Mouse (Mus musculus) MEL (cell line): ENCODE data around the gene Nploc4. TPM values are rescaled to one million over a fixed set of nuclear protein-coding genes. Genes with fewer than 3 reads are reported as not detected.
"Not testable (repeated sequence)": the region's sequence is repeated elsewhere in the genome, so short reads cannot be mapped to it uniquely, and the experiment has no call there.

Experiments used
- DNase-seq: peaks from one replicate; pipeline ENCODE4 v3.0.0; 2011; ENCODE audit warnings: low read depth, low spot score
- H3K27ac ChIP-seq: 2 replicates; pipeline ENCODE4 v1.5.1; 2012; ENCODE audit warnings: low read depth, mild to moderate bottlenecking, control low read depth, low read length, moderate library complexity; ENCODE audit not compliant: control insufficient read depth
- H3K27me3 ChIP-seq, 2 experiments: fragments of 150-350 bp in 1 of 2; sonication (generic) in 1 of 2; 2 replicates each; pipeline ENCODE4 v1.6.1; 2012; ENCODE audit warnings: low read length in 2 of 2, mild to moderate bottlenecking in 2 of 2, improper control_type of control experiment in 1 of 2, moderate library complexity in 1 of 2; ENCODE audit not compliant: insufficient read depth in 2 of 2, control insufficient read depth in 1 of 2
- H3K36me3 ChIP-seq, 2 experiments: 2 replicates each; pipeline ENCODE4 v1.6.1; 2012 to 2014; ENCODE audit warnings: low read length in 2 of 2, improper control_type of control experiment in 1 of 2, inconsistent platforms in 1 of 2, mild to moderate bottlenecking in 1 of 2; ENCODE audit not compliant: insufficient read depth in 2 of 2, control insufficient read depth in 1 of 2
- H3K4me1 ChIP-seq, 2 experiments: fragments of 150-350 bp in 1 of 2; sonication (generic) in 1 of 2; 2 replicates each; pipeline ENCODE4 v1.6.1; 2012; ENCODE audit warnings: low read length in 2 of 2, improper control_type of control experiment in 1 of 2, mild to moderate bottlenecking in 1 of 2; ENCODE audit not compliant: insufficient read depth in 2 of 2, control insufficient read depth in 1 of 2
- H3K4me3 ChIP-seq, 2 experiments: fragments of 150-350 bp in 1 of 2; sonication (generic) in 1 of 2; 2 replicates each; pipeline ENCODE4 v1.5.1; 2012; ENCODE audit warnings: low read depth in 2 of 2, low read length in 2 of 2, mild to moderate bottlenecking in 2 of 2, moderate library complexity in 2 of 2, control low read depth in 1 of 2, improper control_type of control experiment in 1 of 2; ENCODE audit not compliant: control insufficient read depth in 1 of 2, insufficient read depth in 1 of 2
- H3K79me2 ChIP-seq: 2 replicates; pipeline ENCODE4 v1.6.1; 2012; ENCODE audit warnings: mild to moderate bottlenecking, low read length, moderate library complexity; ENCODE audit not compliant: control insufficient read depth, poor library complexity, insufficient read depth
- H3K9ac ChIP-seq: 2 replicates; pipeline ENCODE4 v1.6.1; 2012; ENCODE audit warnings: low read depth, mild to moderate bottlenecking, control low read depth, low read length, moderate library complexity; ENCODE audit not compliant: control insufficient read depth, poor library complexity, severe bottlenecking
- H3K9me3 ChIP-seq: fragments of 150-350 bp; sonication (generic); replicated peaks from 2 replicates; pipeline ENCODE4 v1.6.1; 2012; ENCODE audit warnings: mild to moderate bottlenecking, low read length, improper control_type of control experiment, moderate library complexity; ENCODE audit not compliant: insufficient read depth
- BHLHE40 ChIP-seq: IDR thresholded peaks from 2 replicates; pipeline ENCODE4 v1.6.1; 2012; ENCODE audit warnings: low read depth, mild to moderate bottlenecking, inconsistent platforms, low read length, improper control_type of control experiment, borderline replicate concordance
- JUND ChIP-seq: IDR thresholded peaks from 2 replicates; pipeline ENCODE4 v1.6.1; 2011; ENCODE audit warnings: low read depth, mild to moderate bottlenecking, improper control_type of control experiment, low read length
- KAT2A ChIP-seq: conservative IDR thresholded peaks from 2 replicates; pipeline ENCODE4 v1.6.1; 2012; ENCODE audit warnings: low read depth, low read length, improper control_type of control experiment, inconsistent platforms
- MAFK ChIP-seq: IDR thresholded peaks from 2 replicates; pipeline ENCODE4 v1.6.1; 2011; ENCODE audit warnings: low read depth, mild to moderate bottlenecking, low read length, improper control_type of control experiment, borderline replicate concordance
- MXI1 ChIP-seq: IDR thresholded peaks from 2 replicates; pipeline ENCODE4 v1.6.1; 2011; ENCODE audit warnings: mild to moderate bottlenecking, low read depth, low read length, improper control_type of control experiment
- MYC ChIP-seq: IDR thresholded peaks from 2 replicates; pipeline ENCODE4 v1.6.1; 2011; ENCODE audit warnings: low read depth, mild to moderate bottlenecking, low read length, improper control_type of control experiment, moderate library complexity
- POLR2AphosphoS2 ChIP-seq: IDR thresholded peaks from 2 replicates; pipeline ENCODE4 v1.6.1; 2011; ENCODE audit warnings: low read length, improper control_type of control experiment
- POLR2AphosphoS5 ChIP-seq: IDR thresholded peaks from 2 replicates; pipeline ENCODE4 v1.6.1; 2012; ENCODE audit warnings: low read depth, borderline replicate concordance, mild to moderate bottlenecking, inconsistent platforms, low read length, moderate library complexity, mixed read lengths
- RAD21 ChIP-seq: IDR thresholded peaks from 2 replicates; pipeline ENCODE4 v1.6.1; 2011; ENCODE audit warnings: mild to moderate bottlenecking, low read depth, low read length, improper control_type of control experiment
- RCOR1 ChIP-seq: IDR thresholded peaks from 2 replicates; pipeline ENCODE4 v1.6.1; 2012; ENCODE audit warnings: low read depth, mild to moderate bottlenecking, inconsistent platforms, low read length, improper control_type of control experiment
- SIN3A ChIP-seq: IDR thresholded peaks from 2 replicates; pipeline ENCODE4 v1.6.1; 2012; ENCODE audit warnings: low read length, improper control_type of control experiment, inconsistent platforms
- SMC3 ChIP-seq: IDR thresholded peaks from 2 replicates; pipeline ENCODE4 v1.6.1; 2011; ENCODE audit warnings: low read depth, low read length, improper control_type of control experiment
- TAL1 ChIP-seq: IDR thresholded peaks from 2 replicates; pipeline ENCODE4 v1.6.1; 2012; ENCODE audit warnings: mild to moderate bottlenecking, inconsistent platforms, low read length, moderate library complexity, mixed read lengths
- TBP ChIP-seq: IDR thresholded peaks from 2 replicates; pipeline ENCODE4 v1.8.0; 2011; ENCODE audit warnings: low read depth, low read length, improper control_type of control experiment
- TCF12 ChIP-seq: IDR thresholded peaks from 2 replicates; pipeline ENCODE4 v1.6.1; 2014; ENCODE audit warnings: low read depth, mild to moderate bottlenecking, inconsistent platforms, low read length, improper control_type of control experiment, moderate library complexity
- USF1 ChIP-seq: IDR thresholded peaks from 2 replicates; pipeline ENCODE4 v1.6.1; 2014; ENCODE audit warnings: low read depth, mild to moderate bottlenecking, inconsistent platforms, low read length, improper control_type of control experiment, moderate library complexity
- ZC3H11A ChIP-seq: IDR thresholded peaks from 2 replicates; pipeline ENCODE4 v1.6.1; 2012; ENCODE audit warnings: low read depth, mild to moderate bottlenecking, inconsistent platforms, low read length, improper control_type of control experiment
- ZKSCAN1 ChIP-seq: IDR thresholded peaks from 2 replicates; pipeline ENCODE4 v1.6.1; 2012; ENCODE audit warnings: low read depth, mild to moderate bottlenecking, inconsistent platforms, low read length, improper control_type of control experiment, moderate library complexity
- ZMIZ1 ChIP-seq: IDR thresholded peaks from 2 replicates; pipeline ENCODE4 v1.6.1; 2012; ENCODE audit warnings: low read depth, mild to moderate bottlenecking, inconsistent platforms, low read length, improper control_type of control experiment, moderate library complexity
- ZNF384 ChIP-seq: IDR thresholded peaks from 2 replicates; pipeline ENCODE4 v1.6.1; 2012; ENCODE audit warnings: low read depth, mild to moderate bottlenecking, inconsistent platforms, low read length, improper control_type of control experiment
- polyA plus RNA-seq, 2 experiments: library from polyadenylated mRNA; stranded (reverse) in 1 of 2; unstranded in 1 of 2; fragments of >175 nt in 1 of 2; fragments of >200 nt in 1 of 2; gene quantifications; 2 replicates each; pipeline versions ENCODE4 v1.2.1 to v1.2.4; 2012; ENCODE audit warnings: low replicate concordance in 2 of 2, low read depth in 1 of 2; ENCODE audit not compliant: insufficient read length in 2 of 2, insufficient read depth in 1 of 2, missing spikeins in 1 of 2
- total RNA-seq: library from RNA; depleted of rRNA; stranded (reverse); fragments of 300-350 nt; gene quantifications from 2 replicates; pipeline ENCODE4 v1.2.3, GENCODE M21; 2012

Nploc4 gene
- total and polyA plus RNA-seq, 3 experiments: 77.4 to 352 (median 117) TPM

- TF ChIP-seq SMC3 (peak; percentile 38; the same call in 1 of the 2 replicates), MAFK (no peak), JUND (no peak), TBP (peak; percentile 42; the same call in 1 of the 2 replicates), POLR2AphosphoS2 (no peak), ZNF384 (no peak), BHLHE40 (peak; percentile 43; the same call in 1 of the 2 replicates), ZKSCAN1 (no peak), MYC (no peak), USF1 (no peak), TCF12 (peak; percentile 19; the same call in 1 of the 2 replicates), MXI1 (peak; percentile 56; the same call in 1 of the 2 replicates), TAL1 (no peak), RAD21 (peak; percentile 25), ZMIZ1 (no peak; the same call in 1 of the 2 replicates), KAT2A (no peak), ZC3H11A (no peak), POLR2AphosphoS5 (no peak)
- TF ChIP-seq, all 39 proteins: peak for 16
These were observed 83.8 kb downstream of the Nploc4 start (continued) for GRCm38 (mm10) chr11:120353500-120354303.

DNA sequence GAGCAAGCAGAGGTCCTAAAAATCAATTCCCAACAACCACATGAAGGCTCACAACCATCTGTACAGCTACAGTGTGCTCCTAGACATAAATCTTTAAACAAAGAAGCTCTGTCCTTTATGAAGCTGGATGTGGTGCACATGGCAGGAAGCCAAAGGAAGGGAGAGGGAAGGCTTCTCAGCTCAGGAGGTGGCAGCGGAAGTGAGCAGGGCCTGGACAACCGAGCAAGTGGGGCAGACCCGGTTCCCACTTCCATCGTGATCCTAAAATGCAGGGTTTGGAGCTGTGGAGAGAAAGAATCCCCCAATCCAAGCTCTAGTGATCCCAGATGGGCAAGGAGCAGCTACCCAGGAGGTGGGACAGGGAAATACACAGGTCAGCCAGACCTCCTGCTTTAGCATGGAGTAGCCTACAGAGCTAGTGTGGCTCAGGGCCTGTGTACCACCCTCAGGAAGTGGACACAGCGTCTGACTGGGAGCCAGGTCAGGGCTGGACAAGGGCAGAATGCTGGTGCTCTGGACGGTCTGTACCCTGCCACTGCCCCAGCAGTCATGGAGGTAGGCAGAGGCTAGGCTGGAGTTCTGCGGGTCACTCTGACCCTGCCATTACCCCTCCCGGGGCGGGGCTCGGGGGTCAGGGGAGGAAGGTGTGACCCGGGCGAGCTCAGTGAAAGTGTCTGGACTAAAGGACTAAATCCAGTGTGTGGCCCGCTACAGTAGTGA is 84.8 kb downstream of the Nploc4 start:
- H3K4me1 ChIP-seq: peaks cover 12 to 50% of the 10 kb centered on the region in 2 experiments
- H3K9ac ChIP-seq: peak overlapping the region; percentile 57
- peaks cover 13% of the 10 kb centered on the region for H3K79me2 ChIP-seq
- 0 out of 4 replicates have a peak overlapping the region, but pooled peaks of 1 of the 2 experiments have one; percentile 4 for H3K4me3 ChIP-seq
- no peaks in the 10 kb centered on the region for H3K9me3 ChIP-seq
- peaks cover 0 to 35% of the 10 kb centered on the region in 2 experiments; a peak in 2 of 4 replicates for H3K36me3 ChIP-seq
- no peaks in the 10 kb centered on the region for H3K27me3 ChIP-seq
- peak; percentile 81 for DNase-seq
- no peak for TF ChIP-seq BHLHE40
- TF ChIP-seq SIN3A: no peak
- no peak for TF ChIP-seq ZC3H11A
- TF ChIP-seq ZNF384: no peak
- no peak for TF ChIP-seq RCOR1
- H3K27ac ChIP-seq: peak overlapping the region; percentile 77

DNA sequence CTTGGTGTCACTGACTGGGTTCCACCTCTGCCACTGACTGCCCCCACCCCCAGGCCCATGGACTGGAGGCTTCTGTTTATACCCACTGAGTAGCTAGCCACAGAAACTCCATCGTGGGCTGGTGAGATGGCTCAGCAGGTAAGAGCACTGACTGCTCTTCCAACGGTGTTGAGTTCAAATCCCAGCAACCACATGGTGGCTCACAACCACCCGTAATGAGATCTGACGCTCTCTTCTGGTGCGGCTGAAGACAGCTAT is 85.5 kb downstream of the Nploc4 start:
- not testable (repeated sequence) for H3K27ac ChIP-seq, DNase-seq, H3K4me3 ChIP-seq, H3K27me3 ChIP-seq, H3K9me3 ChIP-seq, H3K9ac ChIP-seq
- Histone ChIP-seq H3K79me2 (peaks cover 18% of the 10 kb centered on the region), H3K4me1 (peaks cover 9 to 45% of the 10 kb centered on the region in 2 experiments), H3K36me3 (peaks cover 0 to 31% of the 10 kb centered on the region in 2 experiments; a peak in 2 of 4 replicates)
